Mouse (Mus musculus): Measurements from ENCODE around the gene Cdkn2aip. TPM values are rescaled to one million over a fixed set of nuclear protein-coding genes. Genes with fewer than 3 reads are reported as not detected.

Gene Cdkn2aip
- polyA plus RNA-seq, 1 experiment from 2014 or later: 47.6 TPM

GRCm38 (mm10) chr8:47674140-47674776 is 39.5 kb downstream of the Cdkn2aip start:
- no peaks in the 10 kb centered on the region for H3K36me3 ChIP-seq
- peak overlapping the region; percentile 95 for H3K27ac ChIP-seq
- ATAC-seq (ENCODE audit: low FRiP score): peak; percentile 48
- H3K9me3 ChIP-seq (replicated peaks): no peaks in the 10 kb centered on the region
- peak overlapping the region; percentile 89 for H3K4me3 ChIP-seq
- H3K4me1 ChIP-seq: peaks cover 7% of the 10 kb centered on the region
- H3K9ac ChIP-seq: peak overlapping the region; percentile 91
- WGBS: under 1% methylated on average over 43 of the region's 59 CpGs
- H3K4me2 ChIP-seq (replicated peaks): peak overlapping the region; percentile 74
- no peaks in the 10 kb centered on the region for H3K27me3 ChIP-seq

- peak overlapping the region; percentile 74 for H3K4me2 ChIP-seq (replicated peaks)
- H3K4me1 ChIP-seq: peaks cover 7% of the 10 kb centered on the region
- H3K36me3 ChIP-seq: 0 out of 2 replicates have a peak, but pooled peaks cover 6% of the 10 kb centered on the region
- WGBS: under 1% methylated on average over 51 of the region's 53 CpGs
- H3K9ac ChIP-seq: peak overlapping the region; percentile 91
- peak overlapping the region; percentile 89 for H3K4me3 ChIP-seq
- H3K9me3 ChIP-seq (replicated peaks): no peaks in the 10 kb centered on the region
- H3K27me3 ChIP-seq: no peaks in the 10 kb centered on the region
- H3K27ac ChIP-seq: peak overlapping the region; percentile 95
- ATAC-seq (ENCODE audit: low FRiP score): peak; percentile 68
These were observed 40.2 kb downstream of the Cdkn2aip start for GRCm38 (mm10) chr8:47673317-47674139.

GRCm38 (mm10) chr8:47664231-47664785 is 49.4 kb downstream of the Cdkn2aip start:
- no peaks in the 10 kb centered on the region for H3K4me1 ChIP-seq
- 0 out of 2 replicates have a peak, but pooled peaks cover 6% of the 10 kb centered on the region for H3K36me3 ChIP-seq
- H3K4me2 ChIP-seq (replicated peaks): no peak overlapping the region
- no peak for ATAC-seq (ENCODE audit: low FRiP score)
- no peak overlapping the region for H3K27ac ChIP-seq
- H3K9ac ChIP-seq: no peak overlapping the region
- H3K9me3 ChIP-seq (replicated peaks): no peaks in the 10 kb centered on the region
- no peak overlapping the region for H3K4me3 ChIP-seq
- 83% methylated on average over 8 of the region's 8 CpGs for WGBS
- H3K27me3 ChIP-seq: no peaks in the 10 kb centered on the region

GRCm38 (mm10) chr8:47663201-47663600 is 50.5 kb downstream of the Cdkn2aip start:
- Histone ChIP-seq H3K27ac (no peak overlapping the region), H3K9me3 (replicated peaks) (no peaks in the 10 kb centered on the region), H3K4me1 (no peaks in the 10 kb centered on the region), H3K4me2 (replicated peaks) (no peak overlapping the region), H3K36me3 (no peaks in the 10 kb centered on the region), H3K27me3 (no peaks in the 10 kb centered on the region), H3K9ac (no peak overlapping the region), H3K4me3 (no peak overlapping the region)
- no peak for ATAC-seq (ENCODE audit: low FRiP score)
- WGBS: 90% methylated on average over 5 of the region's 5 CpGs

- Histone ChIP-seq H3K4me1 (no peaks in the 10 kb centered on the region), H3K9me3 (replicated peaks) (no peaks in the 10 kb centered on the region), H3K36me3 (no peaks in the 10 kb centered on the region), H3K27me3 (no peaks in the 10 kb centered on the region), H3K4me3 (no peak overlapping the region), H3K4me2 (replicated peaks) (no peak overlapping the region), H3K27ac (no peak overlapping the region), H3K9ac (no peak overlapping the region)
- 98% methylated on average over 5 of the region's 5 CpGs for WGBS
- no peak for ATAC-seq (ENCODE audit: low FRiP score)
These were observed 51.0 kb downstream of the Cdkn2aip start for GRCm38 (mm10) chr8:47662716-47663115.

GRCm38 (mm10) chr8:47660394-47660793 is 53.3 kb downstream of the Cdkn2aip start:
- no peak for ATAC-seq (ENCODE audit: low FRiP score)

GRCm38 (mm10) chr8:47659463-47659862 is 54.3 kb downstream of the Cdkn2aip start:
- H3K27me3 ChIP-seq: no peaks in the 10 kb centered on the region
- no peak overlapping the region for H3K27ac ChIP-seq
- H3K9me3 ChIP-seq (replicated peaks): no peaks in the 10 kb centered on the region
- WGBS: 98% methylated on average over 5 of the region's 5 CpGs
- no peaks in the 10 kb centered on the region for H3K4me1 ChIP-seq
- no peak overlapping the region for H3K4me3 ChIP-seq
- no peak overlapping the region for H3K4me2 ChIP-seq (replicated peaks)
- ATAC-seq (ENCODE audit: low FRiP score): no peak
- no peak overlapping the region for H3K9ac ChIP-seq
- no peaks in the 10 kb centered on the region for H3K36me3 ChIP-seq

More at GRCm38 (mm10) chr8:47660394-47660793, 53.3 kb downstream of the Cdkn2aip start:
- no peak overlapping the region for H3K9ac ChIP-seq
- no peaks in the 10 kb centered on the region for H3K9me3 ChIP-seq (replicated peaks)
- 93% methylated on average over 7 of the region's 7 CpGs for whole genome bisulfite sequencing
- no peaks in the 10 kb centered on the region for H3K27me3 ChIP-seq
- H3K36me3 ChIP-seq: no peaks in the 10 kb centered on the region
- H3K4me2 ChIP-seq (replicated peaks): no peak overlapping the region
- H3K4me1 ChIP-seq: no peaks in the 10 kb centered on the region
- no peak overlapping the region for H3K27ac ChIP-seq
- H3K4me3 ChIP-seq: no peak overlapping the region

Other genes with a start within 250 kb of the Cdkn2aip start
- gene Trappc11, start 180.5 kb downstream of the Cdkn2aip start, polyA plus RNA-seq (2016; fragmentation: Nextera tagmentation; extraction: Ambion mirVana): 47.5 and 50.1 TPM in 2 replicates
- 43.3 and 45.6 TPM in 2 replicates for gene Rwdd4a, start 180.3 kb downstream of the Cdkn2aip start, polyA plus RNA-seq (2016; fragmentation: Nextera tagmentation; extraction: Ambion mirVana)
- gene Ing2, start 38.4 kb downstream of the Cdkn2aip start, polyA plus RNA-seq (2016; fragmentation: Nextera tagmentation; extraction: Ambion mirVana): 15.9 and 16.2 TPM in 2 replicates
- gene Cldn24, start 108.2 kb upstream of the Cdkn2aip start, polyA plus RNA-seq (2016; fragmentation: Nextera tagmentation; extraction: Ambion mirVana): 0.40 TPM in 1 of 2 replicates, not detected in the other
- not detected in 2 replicates for gene Cldn22, start 110.5 kb upstream of the Cdkn2aip start, polyA plus RNA-seq (2016; fragmentation: Nextera tagmentation; extraction: Ambion mirVana)